Mouse (Mus musculus) layer of hippocampus, adult 8-10 months (tissue): Measurements from ENCODE around the gene Pfn5. TPM values are rescaled to one million over a fixed set of nuclear protein-coding genes. Genes with fewer than 3 reads are reported as not detected.
"Not testable (repeated sequence)": the region's sequence is repeated elsewhere in the genome, so short reads cannot be mapped to it uniquely, and the experiment has no call there.

Experiments
- DNase-seq, 2 experiments: peaks; one replicate each; pipeline ENCODE4 v3.0.0; 2022; ENCODE audit warnings: low spot score in 2 of 2
- total RNA-seq, 4 experiments: library from RNA; stranded (reverse); gene quantifications; 2 replicates each; pipeline ENCODE4 v1.2.4; 2022

Pfn5 gene
- total RNA-seq, result not detected

DNA sequence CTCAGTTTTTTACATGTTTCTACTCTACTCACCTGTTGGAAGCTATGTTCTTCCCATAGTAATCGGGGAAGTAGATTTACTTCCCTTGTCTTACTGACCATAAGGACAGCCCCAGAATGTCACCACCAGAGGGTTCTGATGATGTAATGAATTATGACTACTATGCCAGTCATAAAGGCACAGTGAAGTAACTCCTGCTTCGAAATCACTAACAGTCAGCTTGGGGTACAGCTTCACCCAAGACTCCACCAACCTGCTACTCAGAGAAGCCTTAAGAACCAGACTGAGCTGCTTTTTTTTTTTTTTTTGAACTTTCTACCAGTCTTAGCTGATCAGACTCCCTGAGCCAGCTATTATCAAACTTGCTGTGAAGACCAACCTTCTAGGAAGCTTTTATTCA, at the start of gene Pfn5, which contains the start of gene Asb12:
TSS of gene Pfn5 (plus strand) at position 218 of the 400 bp plus-strand sequence.
TSS of gene Asb12 (minus strand) at position 101 of the 400 bp plus-strand sequence.
- DNase-seq, result no peak

DNA sequence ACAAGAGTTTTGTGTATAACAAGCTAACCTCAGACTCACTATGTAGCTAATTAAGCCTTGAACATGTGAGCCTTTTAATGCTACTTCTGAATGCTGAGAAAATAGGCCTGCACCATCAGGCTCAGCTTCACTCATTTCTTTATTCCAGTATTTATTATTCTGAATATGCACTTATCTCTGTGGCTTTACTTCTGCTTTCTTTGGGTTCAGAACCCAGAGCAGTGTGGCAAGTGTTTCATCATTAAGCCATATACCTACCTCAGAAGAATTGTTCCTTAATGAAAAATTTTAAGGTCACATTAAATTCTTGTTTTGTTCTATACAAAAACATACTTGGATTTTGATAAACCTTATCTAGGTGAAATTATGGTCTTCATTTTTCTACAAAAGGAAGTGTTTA, 34.0 kb upstream of the Pfn5 start:
- no peak for DNase-seq

DNA sequence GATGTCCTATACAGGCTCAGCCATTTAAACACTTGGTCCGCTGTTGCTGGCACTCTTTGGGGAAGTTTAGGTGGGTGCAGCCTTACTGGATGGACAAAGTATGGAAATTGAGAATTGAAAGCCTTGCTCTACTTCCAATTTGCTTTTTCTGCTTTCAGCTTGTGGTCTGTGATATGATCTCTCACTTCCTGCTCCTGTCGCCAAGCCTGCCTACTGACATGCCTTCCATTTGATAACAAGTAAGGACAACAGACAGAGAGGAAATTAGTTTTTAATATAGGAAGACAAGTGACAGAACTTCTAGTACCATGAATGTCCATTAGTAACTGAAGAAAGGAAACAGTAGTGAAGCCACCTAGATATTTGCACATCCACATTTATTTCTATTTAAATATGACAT, 32.7 kb upstream of the Pfn5 start:
- no peak for DNase-seq

DNA sequence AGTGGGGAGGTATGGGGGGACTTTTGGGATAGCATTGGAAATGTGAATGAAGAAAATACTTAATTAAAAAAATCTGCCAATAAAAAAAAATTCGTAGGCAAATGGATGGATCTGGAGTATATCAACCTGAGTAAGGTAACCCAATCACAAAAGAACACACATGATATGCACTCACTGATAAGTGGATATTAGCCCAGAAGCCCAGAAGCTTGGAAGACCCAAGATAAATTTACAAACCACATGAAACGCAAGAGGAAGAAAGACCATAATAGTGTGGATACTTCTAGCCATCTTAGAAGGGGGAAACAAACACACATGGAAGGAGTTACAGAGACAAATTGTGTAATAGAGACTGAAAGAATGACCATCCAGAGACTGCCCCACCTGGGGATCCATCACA, 22.4 kb upstream of the Pfn5 start:
- DNase-seq, result not testable (repeated sequence)

DNA sequence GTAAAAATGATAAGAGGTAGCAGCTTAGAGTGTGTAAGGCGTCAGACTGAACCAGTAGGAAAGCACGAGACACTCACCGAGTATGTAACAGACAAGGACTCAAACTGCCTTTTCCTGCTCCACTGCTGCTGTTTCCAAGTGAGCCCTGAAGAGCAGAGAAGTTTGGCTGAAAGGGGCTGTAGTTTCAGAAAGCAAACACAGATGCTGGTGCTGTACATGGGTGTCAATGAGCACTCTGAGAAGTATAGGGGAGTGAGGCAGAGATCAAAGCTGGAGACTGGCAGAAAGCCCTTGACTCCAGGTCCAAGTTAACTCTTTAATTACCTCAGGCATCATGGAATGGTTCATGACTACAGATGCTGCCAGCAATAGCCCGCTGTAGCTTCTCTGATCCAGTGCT, 3.6 kb upstream of the Pfn5 start:
- no peak for DNase-seq

DNA sequence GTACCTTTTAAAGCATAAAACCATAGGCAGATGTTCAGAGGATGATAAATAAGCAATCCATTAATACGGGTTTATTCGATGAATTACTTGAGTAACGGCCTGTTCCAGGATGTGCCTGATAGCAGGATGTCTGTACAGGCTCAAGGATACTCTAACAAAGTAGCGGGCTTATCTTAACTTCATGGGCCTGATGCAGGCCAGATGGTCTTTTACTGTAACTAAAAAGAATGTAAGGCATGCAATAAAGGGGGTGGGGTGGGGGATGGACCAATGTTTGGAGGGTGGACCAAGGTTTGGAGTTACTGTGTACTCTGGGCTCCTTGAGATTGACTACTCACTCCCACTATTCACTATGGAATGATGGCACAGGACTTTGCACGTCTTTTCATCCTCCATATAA, 42.7 kb downstream of the Pfn5 start:
- no peak for DNase-seq

Other genes with a start within 250 kb of the Pfn5 start
- gene Amer1, start 113.2 kb upstream of the Pfn5 start, total RNA-seq, result 1 to 10 TPM; 5.6 to 6.1 (median 5.9) TPM
- not detected for gene Asb12, start 117 bp upstream of the Pfn5 start, total RNA-seq
- 10 to 100 TPM; 17.1 to 21.0 (median 18.0) TPM for gene Zc4h2, start 100.4 kb downstream of the Pfn5 start, total RNA-seq
- 10 to 100 TPM; 35.6 to 42.8 (median 39.5) TPM for gene Zc3h12b, start 153.6 kb downstream of the Pfn5 start, total RNA-seq